Mouse (Mus musculus) liver, embryonic 11.5 days (tissue): ENCODE results near the gene Ube2a. TPM values are rescaled to one million over a fixed set of nuclear protein-coding genes. Genes with fewer than 3 reads are reported as not detected.
A peak's percentile ranks its signal among the peaks of the same experiment; 100 is the strongest.
"Not testable (repeated sequence)": the region's sequence is repeated elsewhere in the genome, so short reads cannot be mapped to it uniquely, and the experiment has no call there.

ENCODE experiments used
- ATAC-seq: fragments of 200-750 bp; cut with Nextera tagmentation; replicated peaks from 2 replicates; pipeline ENCODE4 v1.8.0; 2017; ENCODE audit warnings: moderate number of reproducible peaks, mild to moderate bottlenecking, moderate TSS enrichment, moderate library complexity; ENCODE audit not compliant: low FRiP score
- DNase-seq: peaks from one replicate; pipeline ENCODE4 v3.0.0-alpha.2; 2017; ENCODE audit warnings: low spot score
- H3K27ac ChIP-seq: fragments of 300-500 bp; sonication (generic); 2 replicates; pipeline ENCODE4 v1.5.1; 2014; ENCODE audit warnings: mild to moderate bottlenecking, low read depth, low read length, control low read depth
- H3K27me3 ChIP-seq: fragments of 300-500 bp; sonication (generic); replicated peaks from 2 replicates; pipeline ENCODE4 v1.6.1; 2014; ENCODE audit warnings: low read length, mixed read lengths; ENCODE audit not compliant: control insufficient read depth, insufficient read depth
- H3K36me3 ChIP-seq: fragments of 300-500 bp; sonication (generic); 2 replicates; pipeline ENCODE4 v1.6.1; 2014; ENCODE audit warnings: mild to moderate bottlenecking, low read length, moderate library complexity, mixed read lengths; ENCODE audit not compliant: control insufficient read depth, insufficient read depth
- H3K4me1 ChIP-seq: fragments of 300-500 bp; sonication (generic); replicated peaks from 2 replicates; pipeline ENCODE4 v1.6.1; 2014; ENCODE audit warnings: low read length, mixed read lengths; ENCODE audit not compliant: control insufficient read depth, insufficient read depth
- H3K4me2 ChIP-seq: fragments of 300-500 bp; sonication (generic); 2 replicates; pipeline ENCODE4 v1.6.1; 2014; ENCODE audit warnings: mild to moderate bottlenecking, control low read depth, moderate library complexity
- H3K4me3 ChIP-seq: fragments of 300-500 bp; sonication (generic); 2 replicates; pipeline ENCODE4 v1.5.1; 2014; ENCODE audit warnings: low read depth, low read length, control low read depth
- H3K9ac ChIP-seq: fragments of 300-500 bp; sonication (generic); 2 replicates; pipeline ENCODE4 v1.6.1; 2014; ENCODE audit warnings: low read depth, low read length, control low read depth
- H3K9me3 ChIP-seq: fragments of 300-500 bp; sonication (generic); 2 replicates; pipeline ENCODE4 v1.6.1; 2016; ENCODE audit warnings: low read length, inconsistent platforms, mixed read lengths; ENCODE audit not compliant: control insufficient read depth
- WGBS: fragments of 180-500 bp; shearing (Covaris S2); extraction: QIAGEN DNeasy Blood & Tissue Kit; methylation state at CpG from one replicate; pipeline ENCODE4 v1.1.7; 2014; 5-methylcytosine and 5-hydroxymethylcytosine counted together
- polyA plus RNA-seq: library from polyadenylated mRNA; unstranded; fragments of >200 nt; fragmentation: Nextera tagmentation; extraction: Ambion mirVana; gene quantifications from 2 replicates; pipeline ENCODE4 v1.2.1, GENCODE M21; 2014

Ube2a gene
- polyA plus RNA-seq, 1 experiment from 2014 or later: 106 TPM

GRCm38 (mm10) chrX:36874178-36874696 lies 537 bp downstream of the Ube2a start:
- H3K27me3 ChIP-seq: no peaks in the 10 kb centered on the region
- no peaks in the 10 kb centered on the region for H3K9me3 ChIP-seq
- H3K9ac ChIP-seq: peak overlapping the region; percentile 81
- H3K36me3 ChIP-seq: no peaks in the 10 kb centered on the region
- DNase-seq (peak; percentile 86), ATAC-seq (peak; percentile 98)
- WGBS: 10% methylated on average over 56 of the region's 57 CpGs
- H3K4me2 ChIP-seq: peak overlapping the region; percentile 73
- H3K27ac ChIP-seq: peak overlapping the region; percentile 41; the same call in 1 of the 2 replicates
- H3K4me3 ChIP-seq: peak overlapping the region; percentile 76
- H3K4me1 ChIP-seq: no peaks in the 10 kb centered on the region

- Histone ChIP-seq H3K4me1 (no peaks in the 10 kb centered on the region), H3K27me3 (no peaks in the 10 kb centered on the region), H3K9ac (peak overlapping the region; percentile 81), H3K27ac (peak overlapping the region; percentile 41; the same call in 1 of the 2 replicates), H3K9me3 (no peaks in the 10 kb centered on the region), H3K36me3 (no peaks in the 10 kb centered on the region), H3K4me2 (peak overlapping the region; percentile 73), H3K4me3 (peak overlapping the region; percentile 76)
- DNase-seq (no peak), ATAC-seq (peak; percentile 50)
- WGBS: 11% methylated on average over 36 of the region's 36 CpGs
Measured at GRCm38 (mm10) chrX:36874704-36875128, 1.0 kb downstream of the Ube2a start.

GRCm38 (mm10) chrX:36884719-36885118 lies 11.0 kb downstream of the Ube2a start:
- no peak for DNase-seq
- no peaks in the 10 kb centered on the region for H3K9me3 ChIP-seq
- no peaks in the 10 kb centered on the region for H3K4me1 ChIP-seq
- no peak overlapping the region for H3K4me3 ChIP-seq
- no peak overlapping the region for H3K9ac ChIP-seq
- H3K36me3 ChIP-seq: peaks cover 3% of the 10 kb centered on the region; the same call in 1 of the 2 replicates
- WGBS: 85% methylated on average over 1 of the region's 1 CpGs
- H3K27ac ChIP-seq: no peak overlapping the region
- H3K4me2 ChIP-seq: no peak overlapping the region
- ATAC-seq: no peak
- H3K27me3 ChIP-seq: no peaks in the 10 kb centered on the region

DNA sequence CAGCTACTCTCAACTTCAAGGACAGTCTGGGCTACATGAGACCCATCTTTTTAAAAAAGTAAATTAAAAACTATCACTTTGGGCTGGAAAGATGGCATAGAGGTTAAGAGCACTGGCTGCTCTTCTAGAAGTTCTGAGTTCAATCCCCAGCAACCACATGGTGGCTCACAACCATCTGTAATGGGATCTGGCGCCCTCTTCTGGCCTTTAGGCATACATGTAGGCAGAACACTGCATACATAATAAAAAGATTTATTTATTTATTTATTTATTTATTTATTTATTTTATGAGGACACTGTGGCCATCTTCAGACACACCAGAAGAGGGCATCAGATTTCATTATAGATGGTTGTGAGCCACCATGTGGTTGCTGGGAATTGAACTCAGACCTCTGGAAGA lies 25.2 kb downstream of the Ube2a start:
- not testable (repeated sequence) for H3K27ac ChIP-seq, H3K4me3 ChIP-seq, H3K4me1 ChIP-seq, H3K27me3 ChIP-seq, H3K9ac ChIP-seq, H3K9me3 ChIP-seq, DNase-seq, H3K36me3 ChIP-seq, ATAC-seq, H3K4me2 ChIP-seq
- 8% methylated on average over 1 of the region's 1 CpGs for WGBS

DNA sequence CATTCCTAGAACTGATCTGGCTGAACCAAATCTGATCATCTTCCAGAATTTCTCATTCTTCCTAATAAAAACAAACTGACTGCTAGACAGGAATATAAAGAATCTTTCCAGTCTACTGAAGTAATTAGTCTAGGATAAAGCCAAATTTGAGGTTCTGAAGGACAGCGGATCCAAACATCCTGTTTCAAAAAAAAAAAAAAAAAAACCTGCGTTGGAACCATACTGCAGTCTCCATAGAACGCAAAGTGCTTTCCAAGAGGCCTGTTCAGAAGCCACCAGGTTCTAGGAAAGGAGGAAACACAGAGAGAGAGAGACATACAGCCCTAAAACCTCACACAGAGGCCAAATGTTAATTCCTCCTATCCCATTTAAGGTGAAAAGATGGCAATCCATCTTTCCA lies 28.0 kb downstream of the Ube2a start:
- H3K9ac ChIP-seq: 0 out of 2 replicates have a peak overlapping the region, but pooled peaks have one; percentile 72
- H3K27me3 ChIP-seq: no peaks in the 10 kb centered on the region
- no peak for DNase-seq
- no peak overlapping the region for H3K27ac ChIP-seq
- H3K4me2 ChIP-seq: peak overlapping the region; percentile 73
- no peak for ATAC-seq
- H3K4me1 ChIP-seq: no peaks in the 10 kb centered on the region
- H3K36me3 ChIP-seq: no peaks in the 10 kb centered on the region
- no peaks in the 10 kb centered on the region for H3K9me3 ChIP-seq
- H3K4me3 ChIP-seq: peak overlapping the region; percentile 63
- 31% methylated on average over 3 of the region's 3 CpGs for WGBS

DNA sequence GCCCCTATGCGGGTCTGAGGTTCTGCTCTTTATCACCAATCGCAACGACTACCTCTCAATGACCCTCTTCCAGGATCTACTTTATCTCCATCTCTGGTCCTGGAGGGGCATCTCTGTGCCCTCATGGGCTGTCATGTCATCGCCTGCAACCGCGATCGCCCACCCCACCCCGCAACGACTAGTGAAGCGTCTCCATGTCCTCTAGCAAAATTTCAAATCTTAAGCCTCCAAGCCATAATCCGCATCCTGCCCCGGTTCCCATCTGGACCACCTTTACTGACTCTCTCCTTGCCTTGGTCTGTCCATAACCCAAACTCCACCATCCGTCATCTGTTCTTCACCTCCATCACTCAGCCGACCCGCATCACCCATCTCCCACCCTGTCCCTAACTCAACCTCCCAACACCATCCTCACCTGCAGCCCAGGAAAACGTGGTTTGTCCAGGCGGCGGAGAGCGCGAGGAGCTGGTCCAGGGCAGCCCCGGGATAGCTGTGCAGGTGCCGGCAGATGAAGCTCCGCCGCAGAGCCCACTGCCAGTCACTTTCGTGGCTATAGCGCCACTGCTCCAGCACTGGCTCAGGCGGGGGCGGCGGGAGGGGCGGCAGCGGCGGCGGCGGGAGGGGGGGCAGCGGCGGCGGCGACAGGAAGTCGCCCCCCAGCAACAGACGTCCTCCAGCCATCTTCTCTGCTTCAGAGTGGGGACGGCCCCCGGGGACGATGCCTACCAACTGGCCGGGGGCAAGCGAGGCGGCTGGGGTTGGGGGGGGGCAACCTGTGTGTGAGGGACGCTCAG lies 28.8 kb downstream of the Ube2a start, which contains the start of gene Nkrf:
TSS of gene Nkrf (minus strand) at position 579 of the 794 bp plus-strand sequence.
- Histone ChIP-seq H3K4me2 (peak within 1 kb of the TSS; percentile 73), H3K9ac (peak within 1 kb of the TSS; percentile 72), H3K27me3 (no peaks in the 10 kb centered on the region), H3K4me3 (peak within 1 kb of the TSS; percentile 63), H3K36me3 (no peaks in the 10 kb centered on the region), H3K4me1 (no peaks in the 10 kb centered on the region), H3K27ac (peak within 1 kb of the TSS; percentile 64), H3K9me3 (no peaks in the 10 kb centered on the region)
- ATAC-seq: peak; percentile 72
- 13% methylated on average over 34 of the region's 47 CpGs for WGBS
- DNase-seq: peak; percentile 47

GRCm38 (mm10) chrX:36903115-36903768 lies 29.5 kb downstream of the Ube2a start:
- ATAC-seq: peak; percentile 92

GRCm38 (mm10) chrX:36906539-36906938 lies 32.8 kb downstream of the Ube2a start:
- Histone ChIP-seq H3K4me3 (no peak overlapping the region), H3K9ac (no peak overlapping the region), H3K27ac (no peak overlapping the region), H3K27me3 (no peaks in the 10 kb centered on the region), H3K9me3 (no peaks in the 10 kb centered on the region), H3K36me3 (no peaks in the 10 kb centered on the region), H3K4me2 (no peak overlapping the region), H3K4me1 (no peaks in the 10 kb centered on the region)
- no peak for ATAC-seq
- 29% methylated on average over 5 of the region's 5 CpGs for WGBS
- DNase-seq: no peak

More at GRCm38 (mm10) chrX:36903115-36903768, 29.5 kb downstream of the Ube2a start:
- Histone ChIP-seq H3K9me3 (no peaks in the 10 kb centered on the region), H3K4me1 (no peaks in the 10 kb centered on the region), H3K9ac (peak overlapping the region; percentile 72), H3K4me3 (peak overlapping the region; percentile 63), H3K27me3 (no peaks in the 10 kb centered on the region), H3K27ac (peak overlapping the region; percentile 64), H3K36me3 (no peaks in the 10 kb centered on the region), H3K4me2 (peak overlapping the region; percentile 73)
- DNase-seq: peak; percentile 84
- WGBS: 18% methylated on average over 32 of the region's 32 CpGs
